Mouse (Mus musculus): ENCODE data around the gene Ddx41. TPM values are rescaled to one million over a fixed set of nuclear protein-coding genes. Genes with fewer than 3 reads are reported as not detected.

The Ddx41 gene
- polyA plus RNA-seq, 1 experiment from 2014 or later = 51.6 TPM

GRCm38 (mm10) chr13:55535191-55535590 lies 1.3 kb downstream of the Ddx41 start:
- 90% methylated on average over 15 of the region's 15 CpGs for whole genome bisulfite sequencing
- H3K9me3 ChIP-seq = no peaks in the 10 kb centered on the region
- ATAC-seq (ENCODE audit: low read depth) = no peak
- H3K27ac ChIP-seq (replicated peaks) = no peak overlapping the region
- peaks cover 18% of the 10 kb centered on the region for H3K4me1 ChIP-seq (replicated peaks)
- peak overlapping the region; percentile 98 for H3K4me2 ChIP-seq
- H3K36me3 ChIP-seq = peaks cover 75% of the 10 kb centered on the region
- H3K4me3 ChIP-seq = peak overlapping the region; percentile 90
- no peaks in the 10 kb centered on the region for H3K27me3 ChIP-seq
- peak overlapping the region; percentile 86 for H3K9ac ChIP-seq

GRCm38 (mm10) chr13:55529198-55529915 lies 7.1 kb downstream of the Ddx41 start, which contains the start of gene Dok3:
Dok3 (minus strand) TSS chr13:55529296.
- 84% methylated on average over 8 of the region's 8 CpGs for WGBS
- ATAC-seq (ENCODE audit: low read depth) = no peak
- Histone ChIP-seq H3K4me2 (no peak within 1 kb of the TSS), H3K9me3 (no peaks in the 10 kb centered on the region), H3K36me3 (peaks cover 58% of the 10 kb centered on the region), H3K4me3 (no peak within 1 kb of the TSS), H3K27me3 (no peaks in the 10 kb centered on the region), H3K4me1 (replicated peaks) (no peaks in the 10 kb centered on the region), H3K27ac (replicated peaks) (no peak within 1 kb of the TSS), H3K9ac (no peak within 1 kb of the TSS)

- Histone ChIP-seq H3K36me3 (peaks cover 55% of the 10 kb centered on the region), H3K4me3 (no peak overlapping the region), H3K4me2 (no peak overlapping the region), H3K9ac (no peak overlapping the region), H3K27me3 (no peaks in the 10 kb centered on the region), H3K27ac (replicated peaks) (no peak overlapping the region), H3K4me1 (replicated peaks) (no peaks in the 10 kb centered on the region), H3K9me3 (no peaks in the 10 kb centered on the region)
- ATAC-seq (ENCODE audit: low read depth) = no peak
- 82% methylated on average over 18 of the region's 18 CpGs for WGBS
Observed at GRCm38 (mm10) chr13:55527834-55528772, 8.4 kb downstream of the Ddx41 start.

GRCm38 (mm10) chr13:55527212-55527611 lies 9.2 kb downstream of the Ddx41 start:
- no peaks in the 10 kb centered on the region for H3K9me3 ChIP-seq
- H3K9ac ChIP-seq = no peak overlapping the region
- H3K36me3 ChIP-seq = peaks cover 52% of the 10 kb centered on the region
- H3K4me1 ChIP-seq (replicated peaks) = no peaks in the 10 kb centered on the region
- H3K4me3 ChIP-seq = no peak overlapping the region
- ATAC-seq (ENCODE audit: low read depth) = no peak
- no peaks in the 10 kb centered on the region for H3K27me3 ChIP-seq
- WGBS = 88% methylated on average over 16 of the region's 16 CpGs
- H3K4me2 ChIP-seq = no peak overlapping the region
- no peak overlapping the region for H3K27ac ChIP-seq (replicated peaks)

GRCm38 (mm10) chr13:55525733-55526553 lies 10.5 kb downstream of the Ddx41 start:
- Histone ChIP-seq H3K4me1 (replicated peaks) (no peaks in the 10 kb centered on the region), H3K9me3 (no peaks in the 10 kb centered on the region), H3K27me3 (no peaks in the 10 kb centered on the region), H3K4me2 (no peak overlapping the region), H3K9ac (no peak overlapping the region), H3K36me3 (peaks cover 39% of the 10 kb centered on the region), H3K4me3 (no peak overlapping the region), H3K27ac (replicated peaks) (no peak overlapping the region)
- ATAC-seq (ENCODE audit: low read depth) = no peak
- 80% methylated on average over 16 of the region's 16 CpGs for WGBS

GRCm38 (mm10) chr13:55523951-55524600 lies 12.4 kb downstream of the Ddx41 start:
- Histone ChIP-seq H3K4me2 (no peak overlapping the region), H3K4me3 (no peak overlapping the region), H3K9me3 (no peaks in the 10 kb centered on the region), H3K27me3 (no peaks in the 10 kb centered on the region), H3K4me1 (replicated peaks) (no peaks in the 10 kb centered on the region), H3K36me3 (peaks cover 20% of the 10 kb centered on the region), H3K9ac (no peak overlapping the region), H3K27ac (replicated peaks) (no peak overlapping the region)
- 95% methylated on average over 23 of the region's 23 CpGs for WGBS
- no peak for ATAC-seq (ENCODE audit: low read depth)

GRCm38 (mm10) chr13:55523278-55523677 lies 13.2 kb downstream of the Ddx41 start:
- peaks cover 15% of the 10 kb centered on the region for H3K36me3 ChIP-seq
- no peak for ATAC-seq (ENCODE audit: low read depth)
- H3K27ac ChIP-seq (replicated peaks) = no peak overlapping the region
- no peaks in the 10 kb centered on the region for H3K27me3 ChIP-seq
- no peaks in the 10 kb centered on the region for H3K9me3 ChIP-seq
- H3K4me1 ChIP-seq (replicated peaks) = no peaks in the 10 kb centered on the region
- 68% methylated on average over 17 of the region's 17 CpGs for WGBS
- H3K4me2 ChIP-seq = no peak overlapping the region
- H3K4me3 ChIP-seq = no peak overlapping the region
- H3K9ac ChIP-seq = no peak overlapping the region

- ATAC-seq (ENCODE audit: low read depth) = no peak
- Histone ChIP-seq H3K9me3 (no peaks in the 10 kb centered on the region), H3K27me3 (no peaks in the 10 kb centered on the region), H3K4me1 (replicated peaks) (no peaks in the 10 kb centered on the region), H3K36me3 (peaks cover 15% of the 10 kb centered on the region), H3K27ac (replicated peaks) (no peak overlapping the region), H3K9ac (no peak overlapping the region), H3K4me3 (no peak overlapping the region), H3K4me2 (no peak overlapping the region)
- WGBS = 62% methylated on average over 8 of the region's 8 CpGs
Observed at GRCm38 (mm10) chr13:55522730-55523129, 13.7 kb downstream of the Ddx41 start.

GRCm38 (mm10) chr13:55519606-55520005 lies 16.9 kb downstream of the Ddx41 start:
- Histone ChIP-seq H3K36me3 (peaks cover 15% of the 10 kb centered on the region), H3K4me3 (no peak overlapping the region), H3K9ac (no peak overlapping the region), H3K4me2 (no peak overlapping the region), H3K9me3 (no peaks in the 10 kb centered on the region), H3K4me1 (replicated peaks) (no peaks in the 10 kb centered on the region), H3K27ac (replicated peaks) (no peak overlapping the region), H3K27me3 (peaks cover 7% of the 10 kb centered on the region; the same call in 1 of the 2 replicates)
- no peak for ATAC-seq (ENCODE audit: low read depth)
- WGBS = 80% methylated on average over 4 of the region's 4 CpGs

GRCm38 (mm10) chr13:55516955-55517354 lies 19.5 kb downstream of the Ddx41 start:
- 6% methylated on average over 5 of the region's 5 CpGs for WGBS
- Histone ChIP-seq H3K9me3 (no peaks in the 10 kb centered on the region), H3K4me1 (replicated peaks) (peaks cover 7% of the 10 kb centered on the region), H3K9ac (no peak overlapping the region), H3K27ac (replicated peaks) (no peak overlapping the region), H3K4me2 (no peak overlapping the region), H3K27me3 (peaks cover 7% of the 10 kb centered on the region; the same call in 1 of the 2 replicates), H3K36me3 (no peaks in the 10 kb centered on the region), H3K4me3 (no peak overlapping the region)
- ATAC-seq (ENCODE audit: low read depth) = no peak

GRCm38 (mm10) chr13:55513828-55514227 lies 22.6 kb downstream of the Ddx41 start:
- ATAC-seq (ENCODE audit: low read depth) = no peak
- Histone ChIP-seq H3K27me3 (peaks cover 7% of the 10 kb centered on the region; the same call in 1 of the 2 replicates), H3K9ac (peak overlapping the region; percentile 86), H3K9me3 (no peaks in the 10 kb centered on the region), H3K27ac (replicated peaks) (no peak overlapping the region), H3K36me3 (peaks cover 17% of the 10 kb centered on the region), H3K4me1 (replicated peaks) (peaks cover 29% of the 10 kb centered on the region), H3K4me3 (peak overlapping the region; percentile 72), H3K4me2 (peak overlapping the region; percentile 96)
- WGBS = 31% methylated on average over 9 of the region's 9 CpGs
